Mouse (Mus musculus) heart, postnatal 36 days (tissue): ENCODE measurements around the gene Wdr19. TPM values are rescaled to one million over a fixed set of nuclear protein-coding genes. Genes with fewer than 3 reads are reported as not detected.
A peak's percentile ranks its signal among the peaks of the same experiment; 100 is the strongest.
"Not testable (repeated sequence)": the region's sequence is repeated elsewhere in the genome, so short reads cannot be mapped to it uniquely, and the experiment has no call there.

Experiments
- DNase-seq, 2 experiments: peaks; one replicate each; pipeline ENCODE4 v3.0.0; 2021 to 2022
- intact Hi-C: fragments of 180-260 bp; cut with DNase I; formaldehyde crosslinking; loops from one replicate; pipeline ENCODE4 v1.15.1; 2025
- total RNA-seq, 2 experiments: library from RNA; stranded (reverse); gene quantifications; 2 replicates each; pipeline ENCODE4 v1.2.3; 2021

Wdr19 gene
- total RNA-seq, 2 experiments from 2014 or later, result 1.6 to 1.7 TPM

- DNase-seq, result no peak
- intact Hi-C loops, result no loop called here
Observed at GRCm38 (mm10) chr5:65182268-65182667, 17.2 kb upstream of the Wdr19 start.

GRCm38 (mm10) chr5:65191601-65192000, 7.9 kb upstream of the Wdr19 start:
- DNase-seq, result no peak
- intact Hi-C loops, result no loop called here

DNA sequence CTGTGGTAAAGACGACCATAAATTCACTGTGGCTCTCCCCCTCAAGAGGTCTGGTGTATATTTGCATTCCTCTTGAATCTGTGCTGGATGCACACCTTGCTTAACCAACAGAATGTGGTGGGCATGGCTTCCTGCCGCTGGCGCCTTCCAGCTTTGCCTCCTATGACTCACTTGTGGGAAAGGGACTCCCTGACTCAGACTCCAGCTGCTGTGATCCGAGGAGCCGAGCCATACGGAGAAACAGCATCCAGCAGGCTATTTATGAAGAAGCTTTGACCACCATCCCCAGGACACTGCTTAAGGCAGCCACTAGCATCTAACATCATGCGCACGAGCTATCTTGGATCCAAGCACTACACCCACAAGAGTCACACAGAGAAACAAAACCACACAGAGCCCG, 5.1 kb upstream of the Wdr19 start:
- no peak for DNase-seq
- intact Hi-C loops, result no loop called here

DNA sequence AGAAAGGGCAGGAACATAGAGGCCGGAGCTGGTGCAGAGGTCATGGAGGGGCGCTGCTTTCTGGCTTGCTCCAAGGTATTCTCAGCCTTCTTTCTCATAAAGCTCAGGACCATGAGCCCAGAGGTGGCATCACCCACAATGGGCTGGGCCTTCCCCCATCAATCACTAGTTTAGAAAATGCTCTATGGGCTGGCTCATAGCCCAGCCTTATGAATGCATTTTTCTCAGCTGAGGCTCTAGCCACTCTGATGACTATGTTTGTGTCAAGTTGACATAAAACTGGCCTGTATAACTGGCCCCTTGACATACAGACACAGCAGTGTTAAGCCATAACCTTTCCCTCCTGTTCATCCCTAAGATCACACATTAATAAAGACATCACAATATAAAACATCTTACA, 5.2 kb downstream of the Wdr19 start:
- DNase-seq, result no peak
- intact Hi-C loops, result no loop called here

DNA sequence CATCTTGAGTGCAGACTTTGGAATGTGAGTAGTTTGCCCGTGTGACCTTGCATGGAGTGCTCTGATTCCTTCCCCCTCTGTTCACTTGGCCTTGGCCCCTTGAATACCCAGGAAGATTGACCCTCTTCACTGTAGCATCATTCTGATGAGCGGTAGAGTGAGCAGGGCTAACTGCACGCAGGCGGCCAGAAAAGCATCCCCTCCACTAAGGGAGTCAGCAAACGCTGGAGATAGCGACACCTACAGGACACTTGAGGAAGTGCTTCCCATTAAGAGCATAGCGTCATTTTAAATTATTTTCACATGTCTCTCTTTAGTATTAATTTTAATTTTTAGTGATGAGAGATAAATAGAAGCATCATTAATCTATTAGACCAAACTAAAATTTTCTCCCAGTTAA, 13.8 kb downstream of the Wdr19 start:
- DNase-seq, result peak; percentile 40 to 54
- intact Hi-C loops, result loop anchor here (1.0 to 10.0 kb wide), 3 partner anchors 139 to 329 kb away; no protein-coding TSS in a partner anchor

- no peak for DNase-seq
- intact Hi-C loops, result loop anchor here (10.0 kb wide), 1 partner anchor 333 kb away; no protein-coding TSS in a partner anchor
Observed at GRCm38 (mm10) chr5:65217305-65218269, 18.1 kb downstream of the Wdr19 start.

GRCm38 (mm10) chr5:65221037-65221436, 21.5 kb downstream of the Wdr19 start:
- DNase-seq, result no peak
- intact Hi-C loops, result no loop called here

DNA sequence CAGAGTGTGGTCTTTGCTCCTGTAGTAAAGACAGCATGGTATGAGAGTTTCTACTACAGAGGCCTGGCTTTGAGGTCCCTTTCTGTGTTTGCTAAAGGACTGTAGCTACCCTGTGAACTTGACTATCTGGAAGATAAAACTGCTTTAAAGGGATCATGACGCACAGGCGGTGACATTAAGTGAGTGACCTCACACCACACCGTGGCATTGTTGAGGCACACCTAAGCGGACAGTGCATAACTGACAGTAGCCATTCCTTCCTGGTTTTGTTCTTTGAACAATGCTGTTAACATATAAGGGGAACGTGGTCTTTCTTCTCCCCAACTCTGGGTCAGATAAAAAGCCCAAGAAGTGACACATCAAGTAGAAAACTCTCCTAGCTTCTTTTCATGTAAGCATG, 24.6 kb downstream of the Wdr19 start:
- intact Hi-C loops, result no loop called here
- no peak for DNase-seq

DNA sequence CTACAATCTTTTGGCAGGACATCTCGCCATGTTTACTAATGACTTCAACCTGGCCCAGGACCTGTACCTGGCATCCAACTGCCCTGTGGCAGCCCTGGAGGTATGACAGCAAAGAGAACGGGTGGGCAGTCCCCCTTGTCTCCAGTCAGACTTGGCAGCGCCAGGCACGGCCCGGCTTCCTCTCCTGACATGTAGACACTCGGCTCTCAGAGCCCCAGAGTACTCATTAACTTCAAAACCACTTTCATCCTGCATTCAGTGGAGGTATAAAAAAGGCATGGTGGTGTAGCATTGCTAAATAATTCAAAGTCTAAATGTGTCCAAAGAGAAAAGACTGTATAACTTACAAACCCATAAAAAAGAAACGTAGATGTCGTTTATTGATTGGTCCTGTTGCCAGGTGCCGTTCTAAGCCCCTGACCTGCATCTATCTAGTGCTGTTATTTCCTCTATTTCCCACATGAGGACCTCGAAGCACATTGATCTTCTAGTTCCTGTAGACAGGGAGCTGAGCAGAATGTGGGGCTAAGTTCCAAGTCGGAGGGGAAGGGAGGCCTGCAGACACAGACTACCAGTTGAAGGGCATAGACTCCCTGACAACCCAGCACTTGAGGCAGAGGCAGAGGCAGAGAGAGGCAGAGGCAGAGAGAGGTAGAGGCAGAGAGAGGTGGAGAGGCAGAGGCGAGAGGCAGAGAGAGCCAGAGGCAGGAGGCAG, 31.9 kb downstream of the Wdr19 start:
- intact Hi-C loops, result no loop called here

GRCm38 (mm10) chr5:65242740-65243139, 43.2 kb downstream of the Wdr19 start:
- peak; percentile 12 to 23 for DNase-seq
- intact Hi-C loops, result loop anchor here (10.0 kb wide), 1 partner anchor 358 kb away; no protein-coding TSS in a partner anchor

More for the DNA sequence above, 31.9 kb downstream of the Wdr19 start:
- DNase-seq, result no peak

DNA sequence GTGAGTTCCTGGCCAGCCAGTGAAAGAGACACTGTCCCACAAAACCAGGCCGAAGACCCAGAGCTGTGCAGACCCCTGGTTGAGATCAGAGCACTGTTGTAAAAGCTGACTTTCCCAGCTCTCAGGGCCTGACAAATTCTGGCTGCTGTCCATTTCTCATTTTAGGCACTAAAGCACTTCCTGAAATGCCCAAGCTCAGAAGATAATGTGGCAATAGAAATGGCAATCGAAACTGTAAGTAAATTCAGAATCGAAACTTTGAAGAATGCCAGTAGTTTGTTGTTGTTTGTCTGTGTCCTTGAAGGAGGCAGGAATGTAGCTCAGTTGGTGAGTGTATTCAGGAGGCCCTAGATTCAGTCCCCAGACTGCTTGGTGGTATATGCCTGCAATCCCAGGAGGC, 47.8 kb downstream of the Wdr19 start:
- DNase-seq, result no peak
- intact Hi-C loops, result loop anchor here (10.0 kb wide), 1 partner anchor 362 kb away; no protein-coding TSS in a partner anchor

DNA sequence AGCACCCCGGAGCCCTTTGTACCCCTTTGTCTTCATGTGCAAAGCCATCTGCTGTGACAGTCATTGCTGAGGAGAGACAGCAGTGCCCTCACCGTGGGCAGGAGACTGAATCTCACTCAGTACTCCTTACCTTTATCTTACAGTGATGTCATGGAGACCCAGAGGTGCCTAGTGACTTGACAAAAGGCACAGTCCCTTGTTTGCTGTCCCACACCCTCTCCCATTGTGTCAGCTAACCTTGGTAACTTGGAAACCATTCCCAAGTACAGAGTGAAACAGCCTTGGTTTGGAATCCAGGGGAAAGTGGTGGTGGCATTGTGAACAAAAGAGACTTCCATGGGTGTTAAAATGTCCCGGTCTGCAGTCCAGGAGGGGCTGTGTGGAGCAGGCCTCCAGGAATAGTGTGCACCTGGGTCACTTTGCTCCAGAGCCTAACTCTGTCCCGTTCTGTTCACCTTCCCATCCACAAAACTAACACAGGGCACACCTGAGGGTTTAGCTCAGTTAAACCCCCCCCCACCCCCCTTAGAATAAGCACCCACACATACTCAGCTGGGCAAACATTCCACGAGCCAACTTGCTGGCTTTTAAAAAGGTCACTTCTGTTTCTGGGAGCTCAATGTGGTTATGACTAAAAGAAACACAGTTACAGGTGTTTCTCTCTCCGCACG, 50.8 kb downstream of the Wdr19 start:
- intact Hi-C loops, result no loop called here
- no peak for DNase-seq

DNA sequence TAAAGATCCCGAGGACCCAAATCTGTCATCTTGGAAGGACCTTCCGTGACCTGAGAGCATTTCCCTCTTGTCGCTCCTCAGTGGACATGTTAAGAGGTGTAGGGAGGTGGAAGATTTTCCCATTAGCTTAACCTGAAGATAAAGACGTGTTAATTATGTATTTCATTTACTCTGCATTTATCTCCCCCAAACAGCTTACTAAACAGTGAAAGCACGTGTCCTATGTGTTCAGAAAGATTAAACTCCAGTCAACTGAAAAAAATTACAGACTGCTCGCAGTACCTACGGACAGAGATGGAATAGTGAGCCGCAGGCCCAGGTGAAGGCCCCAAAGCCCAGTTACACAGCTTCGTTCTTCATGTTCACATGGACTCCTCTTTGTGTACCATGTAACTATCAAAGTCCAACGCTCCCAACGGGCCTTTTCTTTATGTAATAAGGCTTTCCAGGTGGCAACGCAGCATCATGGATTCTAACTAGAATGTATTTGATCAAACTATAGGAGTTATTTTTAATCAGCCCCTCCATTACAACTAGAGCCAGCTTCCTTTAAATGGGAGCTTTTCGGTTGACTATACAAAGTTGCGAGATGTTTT, 58.5 kb downstream of the Wdr19 start:
- intact Hi-C loops, result no loop called here
- DNase-seq, result no peak

- DNase-seq, result no peak
- intact Hi-C loops, result no loop called here
Observed at GRCm38 (mm10) chr5:65273966-65274365, 74.5 kb downstream of the Wdr19 start.

DNA sequence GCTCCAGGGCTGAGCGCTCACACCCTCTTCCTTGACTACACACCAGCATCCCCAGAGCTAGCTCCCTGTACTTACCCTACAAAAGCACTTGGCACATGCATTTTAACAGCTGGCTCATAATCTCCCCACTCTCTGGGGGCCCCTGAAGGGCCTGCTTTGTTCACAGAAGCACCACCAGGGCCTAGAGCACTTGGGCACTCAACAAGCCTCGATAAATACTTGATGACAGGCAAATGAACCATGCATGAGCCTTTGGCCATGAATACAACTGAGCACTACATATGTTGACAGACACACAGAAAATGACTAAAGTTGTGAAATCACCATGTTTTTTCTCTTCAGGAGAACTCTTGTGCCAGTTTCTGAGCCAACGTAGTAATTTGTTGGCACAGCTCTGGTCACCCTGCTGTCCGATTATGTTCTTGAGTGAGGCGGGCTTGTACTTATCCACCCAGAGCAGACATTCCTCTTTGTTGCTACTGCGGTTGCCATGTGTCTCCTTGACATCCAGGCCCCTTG, 79.7 kb downstream of the Wdr19 start:
- no peak for DNase-seq

DNA sequence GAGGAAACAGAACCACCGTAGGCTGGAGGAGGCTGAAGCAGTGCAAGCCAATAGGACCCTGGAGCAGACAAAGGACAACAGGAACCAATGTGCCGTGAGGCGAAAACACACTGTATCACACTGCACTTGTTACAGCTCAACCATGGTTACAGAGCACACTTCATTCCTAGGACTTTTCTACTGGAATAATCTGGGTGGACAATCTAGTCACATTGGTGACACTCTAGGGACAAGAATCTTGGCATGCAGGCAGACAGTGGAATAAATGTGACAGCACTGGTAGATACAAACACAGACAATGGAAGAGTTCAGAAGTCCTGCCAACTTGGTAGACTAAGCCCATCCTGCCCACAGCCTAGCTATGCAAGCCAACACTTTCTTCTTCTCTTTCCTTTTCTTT, 81.7 kb downstream of the Wdr19 start:
- intact Hi-C loops, result no loop called here
- no peak for DNase-seq

More for the DNA sequence above, 79.7 kb downstream of the Wdr19 start:
- intact Hi-C loops, result loop anchor here (5.0 kb wide), 1 partner anchor 48 kb away; no protein-coding TSS in a partner anchor

GRCm38 (mm10) chr5:65284171-65284570, 84.7 kb downstream of the Wdr19 start:
- intact Hi-C loops, result no loop called here
- DNase-seq, result peak in 1 of 2 experiments; percentile 21

DNA sequence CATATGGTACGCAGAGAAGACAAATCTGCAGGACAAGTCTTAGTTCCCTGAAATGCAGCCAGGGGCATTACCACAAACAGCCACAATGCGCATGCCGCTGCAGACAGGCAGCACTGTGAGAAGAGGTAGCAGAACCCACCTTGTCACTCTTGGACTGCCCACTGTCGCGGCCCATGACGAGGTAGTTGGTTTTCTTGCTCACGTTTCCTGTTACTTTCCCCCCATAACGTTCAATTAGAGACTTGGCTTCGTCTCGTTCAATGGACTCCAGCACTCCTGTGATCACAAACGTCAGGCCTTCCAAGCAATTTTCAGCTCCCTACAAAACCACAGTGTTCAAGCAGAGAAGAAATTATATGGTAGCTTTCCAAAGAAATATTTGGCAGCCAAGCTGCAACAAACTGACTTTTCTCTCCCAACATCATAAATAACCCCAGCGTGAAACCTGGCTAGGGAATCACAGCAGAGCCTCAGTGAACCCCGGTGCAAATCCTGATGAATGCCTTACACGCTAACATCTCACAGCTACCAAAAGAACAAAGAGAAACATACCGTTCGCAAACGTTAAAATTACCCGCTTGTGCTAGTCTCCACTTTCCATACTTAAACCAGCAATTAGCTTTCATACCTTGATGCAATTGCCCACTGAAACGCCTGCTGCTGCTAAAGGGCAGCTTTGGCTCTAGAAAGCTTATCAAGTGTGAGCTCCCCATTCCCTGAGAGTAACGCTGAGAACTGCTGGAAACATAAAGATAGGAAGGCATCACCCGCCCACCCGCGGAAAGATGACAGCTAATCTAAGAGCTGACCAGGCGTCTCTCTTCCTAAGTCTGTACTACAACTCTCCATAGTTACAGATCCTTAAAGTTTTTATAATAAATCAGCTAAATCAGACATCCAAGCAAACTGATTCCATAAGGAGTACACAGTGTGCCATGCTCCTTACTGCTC, 88.5 kb downstream of the Wdr19 start:
- intact Hi-C loops, result no loop called here
- DNase-seq, result no peak

DNA sequence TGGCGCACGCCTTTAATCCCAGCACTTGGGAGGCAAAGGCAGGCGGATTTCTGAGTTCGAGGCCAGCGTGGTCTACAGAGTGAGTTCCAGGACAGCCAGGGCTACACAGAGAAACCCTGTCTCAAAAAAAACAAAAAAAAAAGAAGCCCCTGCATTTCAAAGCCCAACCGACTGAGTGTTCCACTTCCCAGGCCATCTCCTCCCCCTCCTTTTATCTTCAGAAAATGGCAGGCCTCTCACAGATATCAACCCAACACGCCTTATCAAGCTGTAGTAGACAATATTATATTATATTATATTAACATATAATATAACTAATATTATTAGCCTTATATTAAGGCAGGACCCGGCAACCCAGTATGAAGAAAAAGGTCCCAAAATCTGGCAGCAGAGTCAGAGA, 89.5 kb downstream of the Wdr19 start:
- intact Hi-C loops, DNase-seq: not testable (repeated sequence)
